Mouse (Mus musculus) 416B (cell line): ENCODE data around the gene Rab40c.

ENCODE experiments used
- DNase-seq: peaks from one replicate; pipeline ENCODE4 v3.0.0; 2011; ENCODE audit warnings: low read depth

Gene Rab40c

DNA sequence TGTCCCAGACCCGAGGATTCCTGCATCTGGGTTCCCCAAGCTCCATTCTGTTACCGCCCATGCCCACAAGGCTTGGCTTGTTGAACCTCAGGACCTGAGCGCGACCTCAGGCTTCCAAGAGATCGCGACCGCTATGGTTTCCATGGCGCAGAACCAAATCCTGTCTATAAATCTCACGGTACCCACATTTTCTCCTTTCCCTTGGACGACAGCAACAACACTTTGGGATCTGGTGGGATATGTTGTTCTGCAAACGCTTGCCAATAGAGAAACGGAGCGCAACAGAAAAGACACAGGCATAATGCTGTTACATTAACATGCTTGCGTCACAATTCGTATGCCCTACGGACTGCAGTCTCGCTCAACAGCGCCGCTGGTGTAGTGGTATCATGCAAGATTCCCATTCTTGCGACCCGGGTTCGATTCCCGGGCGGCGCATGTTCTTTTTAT, 44.8 kb downstream of the Rab40c start, which contains the start of gene Mettl26:
Gene Mettl26, plus strand, starts transcription at position 354 of the 450 bp plus-strand sequence.
- no peak for DNase-seq

DNA sequence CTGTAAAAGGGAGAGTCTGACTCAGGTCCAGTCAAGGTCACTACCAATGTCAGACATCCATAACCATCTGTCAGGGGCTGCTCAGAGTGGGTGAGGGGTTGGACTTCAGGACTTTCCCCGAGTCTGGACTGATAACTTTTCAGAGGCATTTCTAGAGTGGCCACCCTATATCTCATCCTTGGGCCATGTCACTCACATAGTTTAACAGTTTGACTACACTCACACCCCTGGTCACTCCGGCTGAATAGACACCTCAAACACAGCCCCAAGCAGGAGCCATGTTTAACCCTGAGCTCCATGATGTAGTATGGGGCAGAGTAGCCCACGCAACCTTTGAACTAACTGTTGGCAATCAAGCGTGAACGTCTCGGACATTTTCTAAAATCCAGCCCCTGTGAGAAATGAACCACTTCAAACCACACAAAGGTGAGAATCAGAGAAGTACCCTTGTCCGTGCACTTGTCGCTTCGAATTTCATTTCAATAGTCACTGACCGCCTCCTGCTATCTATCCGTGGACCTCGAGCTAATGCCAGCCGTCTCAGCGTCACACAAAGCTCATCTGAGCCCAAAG, 45.3 kb downstream of the Rab40c start:
- no peak for DNase-seq

DNA sequence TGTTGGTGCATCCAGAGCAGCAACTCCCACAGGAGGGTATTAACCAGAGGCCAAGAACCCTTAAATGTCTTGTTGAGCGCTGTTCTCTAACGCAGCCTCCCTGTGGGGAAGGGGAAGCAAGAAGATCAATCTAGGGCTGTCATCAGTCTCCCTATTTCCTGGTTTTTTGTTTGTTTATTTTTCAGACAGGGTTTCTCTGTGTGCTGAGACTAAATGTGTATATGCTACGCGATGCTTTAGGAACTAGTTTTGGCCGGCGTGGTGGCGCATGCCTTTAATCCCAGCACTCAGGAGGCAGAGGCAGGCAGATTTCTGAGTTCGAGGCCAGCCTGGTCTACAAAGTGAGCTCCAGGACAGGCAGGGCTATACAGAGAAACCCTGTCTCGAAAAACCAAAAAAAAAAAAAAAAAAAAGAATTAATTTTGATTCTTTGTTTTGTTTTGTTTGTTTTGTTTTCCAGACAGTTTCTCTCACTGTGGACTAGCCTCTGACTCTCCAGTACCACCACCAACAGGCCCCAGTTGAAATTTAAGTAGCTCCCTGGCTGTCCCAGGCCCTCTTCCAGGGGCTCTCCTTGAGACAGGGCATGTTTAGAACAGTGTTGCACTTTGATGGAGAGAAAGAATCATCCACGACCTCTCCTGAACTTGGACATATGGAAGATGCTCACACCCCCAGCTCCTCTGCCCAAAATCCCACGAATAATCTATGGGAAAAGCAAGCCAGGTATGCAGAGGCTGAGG, 46.0 kb downstream of the Rab40c start:
- DNase-seq = no peak

DNA sequence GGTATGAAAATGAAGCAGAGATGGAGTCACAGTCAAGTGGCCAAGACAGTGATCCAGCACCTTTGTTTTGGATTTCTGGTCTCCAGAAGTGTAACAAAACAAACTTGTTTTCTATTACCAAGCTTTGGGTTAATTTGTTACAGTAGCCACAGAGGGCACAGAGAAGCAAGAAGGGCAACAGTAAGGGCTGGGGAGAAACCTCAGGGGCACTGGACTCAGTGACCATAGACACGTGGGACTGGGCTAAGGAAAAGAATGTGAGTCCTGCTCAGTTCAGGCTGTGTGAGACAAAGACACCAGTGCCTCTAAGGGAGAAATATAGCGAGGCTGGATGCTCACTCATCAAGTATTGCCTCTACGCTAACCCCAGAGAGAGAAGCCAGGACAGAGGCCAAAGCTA, 46.9 kb downstream of the Rab40c start:
- DNase-seq = no peak

DNA sequence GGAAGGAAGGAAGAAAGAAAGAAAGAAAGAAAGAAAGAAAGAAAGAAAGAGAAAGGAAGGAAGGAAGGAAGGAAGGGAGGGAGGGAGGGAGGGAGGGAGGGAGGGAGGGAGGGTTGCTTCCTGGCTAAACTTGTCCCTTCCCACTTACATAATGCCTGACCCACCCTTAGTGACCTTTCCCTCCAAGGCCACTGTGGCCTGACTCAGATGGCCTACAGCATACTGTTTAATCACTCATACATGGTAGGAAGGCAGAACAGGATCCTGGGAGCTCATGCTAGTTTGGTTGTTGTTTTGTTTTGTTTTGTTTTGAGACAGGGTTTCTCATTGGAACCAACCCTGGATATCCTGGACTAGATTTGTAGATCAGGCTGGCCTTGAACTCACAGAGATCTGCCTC, 48.0 kb downstream of the Rab40c start:
- DNase-seq = peak; percentile 29

DNA sequence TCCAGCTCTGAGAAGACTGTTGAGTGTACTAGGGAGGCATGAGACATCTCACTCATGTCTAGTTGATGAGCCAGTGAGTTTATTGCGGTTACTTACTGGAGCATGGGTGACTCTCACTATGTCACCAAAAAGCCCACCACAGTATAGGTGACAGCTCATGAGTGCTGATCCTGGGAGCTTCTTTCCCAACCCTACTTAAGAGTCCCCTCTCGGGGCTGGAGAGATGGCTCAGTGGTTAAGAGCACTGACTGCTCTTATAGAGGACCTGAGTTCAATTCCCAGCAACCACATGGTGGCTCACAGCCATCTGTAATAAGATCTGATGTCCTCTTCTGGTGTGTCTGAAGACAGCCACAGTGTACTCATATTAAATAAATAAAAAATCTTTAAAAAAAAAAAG, 49.6 kb downstream of the Rab40c start:
- no peak for DNase-seq

DNA sequence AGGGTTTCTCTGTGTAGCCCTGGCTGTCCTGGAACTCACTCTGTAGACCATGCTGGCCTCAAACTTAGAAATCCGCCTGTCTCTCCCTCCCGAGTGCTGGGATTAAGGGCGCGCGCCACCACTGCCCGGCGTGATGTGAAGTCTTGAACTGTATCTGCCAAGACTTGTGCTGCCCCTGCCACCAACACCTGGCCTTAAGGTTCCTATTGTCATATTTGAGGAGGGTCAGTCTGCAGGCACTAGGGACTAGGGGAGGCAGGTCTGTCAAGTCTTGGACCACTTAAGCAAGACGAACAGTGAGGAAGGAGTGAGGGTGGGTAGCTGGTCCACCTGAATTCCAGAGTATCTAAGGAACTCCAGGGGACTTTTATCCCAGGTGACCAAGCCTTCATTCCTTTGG, 50.0 kb downstream of the Rab40c start:
- DNase-seq = no peak

DNA sequence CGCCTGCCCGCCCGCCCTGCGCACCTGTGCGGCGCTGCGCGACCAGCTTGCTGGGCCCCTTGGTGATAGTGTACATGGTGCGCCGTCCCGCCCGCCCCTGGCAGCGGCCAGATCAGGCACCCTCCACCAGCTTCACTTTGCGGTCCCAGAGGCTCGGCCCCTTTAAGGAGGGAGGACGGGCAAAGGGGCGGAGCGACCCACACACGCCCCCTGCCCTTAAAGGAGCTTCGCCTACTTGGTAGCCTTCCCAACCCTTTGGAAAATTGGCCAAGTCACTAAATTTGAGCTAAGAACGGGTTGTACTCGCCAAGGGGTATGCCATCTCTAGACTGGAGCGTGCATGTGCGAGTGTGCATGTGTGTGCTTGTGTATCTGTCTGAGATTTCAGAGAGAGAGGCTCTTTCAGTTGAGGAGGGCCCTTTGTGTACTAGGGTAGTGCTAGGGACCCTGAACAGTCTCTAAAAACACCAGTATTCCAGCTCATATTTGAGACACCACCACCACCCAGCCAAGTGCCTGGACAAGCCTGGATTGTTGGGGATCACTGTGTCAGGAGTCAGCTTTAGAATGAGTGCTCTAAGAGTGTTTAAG, 50.8 kb downstream of the Rab40c start, which contains the start of gene Mcrip2:
Gene Mcrip2, minus strand, starts transcription at position 164 of the 591 bp plus-strand sequence.
- DNase-seq = peak; percentile 86

DNA sequence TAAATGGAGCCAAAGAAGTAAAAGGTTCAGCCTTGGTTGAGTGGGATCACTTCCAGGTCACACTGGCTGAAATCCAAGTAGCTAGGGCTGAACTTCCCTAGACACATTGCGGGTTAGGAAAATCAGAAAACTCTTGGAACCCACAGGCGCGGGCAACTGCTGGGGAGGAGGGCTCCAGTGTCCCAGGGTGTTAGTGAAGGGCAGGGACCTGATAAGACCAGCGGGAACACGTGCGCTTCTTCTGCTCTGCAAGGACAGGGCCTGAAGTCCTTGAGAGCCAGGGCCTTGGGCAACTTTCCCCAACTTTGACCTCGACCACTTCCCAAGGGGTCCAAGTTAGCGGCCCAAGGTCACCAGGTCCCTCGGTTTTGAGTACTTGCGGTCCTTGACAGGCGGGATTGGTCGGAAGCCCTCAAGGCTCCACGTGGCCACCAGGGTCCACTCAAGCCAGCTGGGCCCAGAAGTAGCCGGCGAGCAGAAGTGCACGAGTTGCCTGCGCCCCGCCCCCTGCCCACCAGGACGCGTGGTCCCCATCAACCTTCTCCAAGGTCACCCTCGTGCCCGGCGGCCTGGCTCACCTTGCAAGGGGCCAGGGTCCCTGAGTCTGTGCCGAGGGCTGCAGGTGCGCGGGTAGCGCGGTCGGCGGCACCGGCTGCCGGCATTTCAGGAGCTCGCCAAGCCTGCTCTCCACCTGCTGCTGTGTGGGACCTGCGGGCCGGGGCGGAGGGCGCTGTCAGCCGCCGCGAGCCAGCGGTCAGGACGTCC, 51.5 kb downstream of the Rab40c start:
- DNase-seq = peak; percentile 72

DNA sequence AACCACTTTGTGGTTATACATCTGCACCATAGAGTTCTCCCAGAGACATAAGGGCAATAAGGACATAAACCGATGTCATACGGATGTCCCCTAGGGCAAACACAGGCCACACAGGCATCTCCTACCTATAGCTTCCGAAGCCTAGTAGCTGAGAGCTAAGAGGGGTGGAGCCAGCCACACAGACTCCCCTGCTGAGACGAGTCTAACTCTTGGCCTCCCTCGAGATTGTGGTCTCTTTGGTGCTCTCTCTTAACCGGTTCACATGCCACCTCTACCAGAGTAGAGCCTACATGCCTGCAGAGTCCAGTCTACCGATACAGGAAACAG, 52.1 kb downstream of the Rab40c start:
- DNase-seq = no peak

DNA sequence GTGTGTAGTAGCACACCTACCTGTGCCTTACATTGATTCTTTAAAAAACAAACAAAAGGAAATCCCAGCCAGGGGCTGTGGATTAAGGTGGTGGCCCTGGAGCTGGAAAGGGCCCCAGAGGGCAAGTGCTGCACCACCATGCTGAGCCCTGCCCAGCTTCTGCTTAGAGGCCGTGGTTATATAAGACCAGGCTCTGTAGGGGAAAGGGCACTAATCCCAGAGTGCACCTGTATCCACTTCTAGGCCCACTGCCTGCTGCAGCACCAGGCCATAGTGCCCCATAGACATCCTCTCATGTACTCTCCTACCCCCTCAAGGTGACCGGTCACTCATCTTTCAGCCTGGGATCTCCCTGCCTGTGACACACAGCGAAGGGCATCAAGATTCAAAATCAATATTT, 53.4 kb downstream of the Rab40c start:
- DNase-seq = no peak

DNA sequence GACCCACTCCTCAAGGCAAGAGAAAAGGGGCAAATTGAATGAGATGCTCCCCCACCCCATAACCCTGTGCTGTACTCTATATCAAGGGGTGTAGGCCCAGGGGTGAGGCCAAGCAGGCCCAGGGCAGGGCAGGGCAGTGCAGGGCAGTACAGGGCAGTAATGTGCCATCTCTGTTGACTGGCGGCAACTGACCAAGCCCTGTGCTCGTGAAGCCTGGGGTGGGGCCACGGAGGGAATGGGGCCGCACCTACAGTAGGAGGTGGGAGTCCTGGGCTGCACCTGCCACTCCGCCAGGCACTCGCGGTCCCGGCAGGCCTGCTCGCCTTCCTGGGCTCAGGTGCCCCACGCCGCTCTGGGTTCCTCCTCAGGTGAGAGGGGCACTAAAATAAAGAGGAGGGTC, 54.2 kb downstream of the Rab40c start:
- no peak for DNase-seq

DNA sequence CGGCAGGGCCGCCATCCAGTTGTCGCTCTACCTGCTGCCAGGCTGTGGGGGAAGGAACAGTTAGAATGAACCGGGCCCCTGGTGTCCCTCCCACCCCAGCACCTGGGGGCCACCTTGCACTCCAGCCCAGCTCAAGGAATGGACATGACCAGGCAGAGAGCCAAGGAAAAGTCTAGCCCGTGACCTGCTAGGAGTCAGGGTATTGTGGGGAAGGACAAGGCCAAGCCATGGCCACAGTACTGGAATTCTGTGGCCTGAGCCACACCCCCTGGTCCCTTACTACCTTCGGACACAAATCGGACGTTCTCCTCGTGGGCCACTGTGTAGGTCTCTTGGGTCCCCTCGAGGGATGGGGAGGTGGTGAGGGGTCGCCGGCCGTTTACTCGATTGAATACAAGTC, 55.2 kb downstream of the Rab40c start:
- no peak for DNase-seq

DNA sequence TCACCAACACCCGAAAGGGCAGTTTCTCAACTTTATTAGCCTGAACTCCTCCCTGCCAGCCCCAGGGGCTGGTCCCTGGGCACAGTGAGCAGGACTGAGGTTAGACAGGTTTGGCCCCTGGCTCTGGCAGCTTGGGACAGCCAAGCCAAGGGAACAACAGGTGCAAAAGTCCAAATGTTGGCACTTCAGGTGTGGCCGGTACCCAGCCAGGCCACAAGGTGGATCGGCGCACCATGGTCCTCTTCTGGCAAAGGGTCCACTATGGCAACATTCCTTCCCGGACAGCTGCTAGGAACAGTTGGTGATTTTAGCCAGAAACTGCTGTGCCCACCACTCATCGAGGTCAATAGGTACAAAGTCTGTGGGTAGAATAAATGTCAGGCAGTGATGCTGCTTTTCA, 55.8 kb downstream of the Rab40c start:
- DNase-seq = no peak

DNA sequence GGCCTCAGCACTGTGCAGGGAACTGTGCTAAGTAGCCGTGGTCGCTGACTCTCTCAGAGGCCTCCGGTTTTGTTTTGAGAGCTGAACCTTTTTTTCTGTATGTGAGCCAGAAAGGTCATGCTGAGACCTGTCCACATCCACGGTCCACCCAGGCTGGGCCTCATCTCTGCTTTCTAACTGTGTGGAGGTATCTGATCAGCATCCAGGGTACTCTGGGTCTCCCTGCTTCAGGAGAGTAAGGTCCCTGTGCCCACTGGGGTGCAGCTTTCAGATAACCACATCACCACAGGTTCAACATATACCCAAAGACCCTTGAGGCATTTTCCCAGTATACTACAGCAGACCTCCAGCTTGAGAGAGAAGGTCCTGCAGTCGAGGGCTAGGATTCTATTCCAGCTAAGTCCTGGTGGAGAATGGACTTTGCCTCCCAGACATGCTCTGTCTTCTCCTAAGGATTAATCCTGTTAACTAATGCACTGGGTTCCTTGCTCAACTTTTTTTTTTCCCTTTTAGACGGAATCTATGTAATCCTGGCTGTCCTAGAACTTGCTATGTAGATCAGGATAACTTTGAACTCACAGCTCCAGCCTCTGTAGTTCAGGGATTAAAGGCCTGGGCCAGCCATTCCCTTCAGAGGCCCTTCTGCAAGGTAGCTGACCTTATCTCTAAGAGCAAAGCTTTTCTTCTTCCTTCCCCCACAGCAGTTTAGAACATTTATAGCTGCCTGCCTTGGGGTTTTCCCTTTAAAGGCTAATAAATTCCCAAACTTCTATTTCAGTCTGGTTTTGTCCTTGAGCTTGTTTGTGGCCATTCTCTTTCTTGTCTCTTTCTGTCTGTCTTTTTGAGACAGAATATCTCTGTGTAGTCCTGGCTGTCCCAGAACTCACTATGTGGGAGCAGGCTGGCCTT, 57.6 kb downstream of the Rab40c start:
- peak; percentile 22 for DNase-seq

DNA sequence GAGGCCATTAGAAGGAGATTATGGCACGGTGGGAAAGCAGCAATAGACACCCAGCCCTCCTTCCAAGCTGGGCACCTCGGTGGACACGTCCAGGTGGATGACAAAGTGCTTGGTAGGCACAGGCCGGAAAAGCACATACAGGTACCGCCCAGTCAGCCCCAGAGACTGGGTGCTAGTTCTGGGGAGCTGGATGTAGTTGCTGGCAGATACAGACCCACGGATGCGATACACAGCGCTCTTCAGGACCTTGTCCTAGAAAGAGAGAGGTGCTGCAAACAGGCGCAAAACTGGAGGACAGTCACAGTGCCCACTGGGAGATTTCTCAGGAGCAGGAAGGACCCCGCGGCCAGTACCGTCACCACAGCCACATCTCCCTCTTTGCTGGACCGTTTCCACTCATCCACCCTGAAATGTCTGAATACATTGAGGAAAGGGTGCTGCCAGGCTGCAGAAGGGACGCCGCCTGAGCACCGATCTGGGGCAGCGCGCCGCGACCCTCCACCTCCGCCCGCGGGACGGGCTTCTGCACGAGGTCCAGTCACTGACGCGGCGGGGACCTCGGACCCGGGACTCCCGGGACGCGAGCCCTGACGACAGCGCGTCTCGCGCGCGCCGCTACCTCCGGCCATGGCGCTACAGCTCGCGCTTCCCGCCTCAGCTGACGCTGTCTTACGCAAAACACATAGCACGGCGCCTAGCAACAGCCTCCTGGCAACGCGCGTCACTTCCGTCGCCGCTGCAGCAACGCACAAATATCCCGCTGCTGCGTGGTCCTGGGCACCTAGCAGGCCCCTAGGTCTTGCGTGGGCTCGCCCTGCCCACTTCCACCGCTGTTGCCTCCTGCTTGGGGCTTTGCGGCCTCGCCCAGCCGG, 58.5 kb downstream of the Rab40c start, which contains the start of gene Wdr90:
Gene Wdr90, minus strand, starts transcription at position 670 of the 872 bp plus-strand sequence.
- peak; percentile 94 for DNase-seq

DNA sequence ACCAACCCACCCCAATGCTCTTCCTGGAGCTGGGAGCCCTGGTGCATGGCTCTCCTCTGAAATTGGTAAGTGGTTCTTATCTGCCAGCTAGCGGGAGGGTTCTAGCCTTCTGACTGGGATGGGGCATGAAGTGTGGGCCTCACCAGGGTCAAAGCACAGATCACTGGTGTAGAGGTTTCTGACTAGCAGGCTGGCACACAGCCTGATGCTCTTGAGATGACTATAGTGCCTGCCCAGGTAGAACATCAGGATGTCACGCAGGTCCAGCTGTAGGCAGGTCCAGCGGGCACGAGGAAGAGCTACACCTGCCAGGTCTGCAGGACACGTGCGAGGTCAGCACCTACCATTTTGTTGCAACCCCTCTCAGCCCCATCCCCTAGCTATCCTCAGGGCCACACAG, 59.3 kb downstream of the Rab40c start:
- no peak for DNase-seq

DNA sequence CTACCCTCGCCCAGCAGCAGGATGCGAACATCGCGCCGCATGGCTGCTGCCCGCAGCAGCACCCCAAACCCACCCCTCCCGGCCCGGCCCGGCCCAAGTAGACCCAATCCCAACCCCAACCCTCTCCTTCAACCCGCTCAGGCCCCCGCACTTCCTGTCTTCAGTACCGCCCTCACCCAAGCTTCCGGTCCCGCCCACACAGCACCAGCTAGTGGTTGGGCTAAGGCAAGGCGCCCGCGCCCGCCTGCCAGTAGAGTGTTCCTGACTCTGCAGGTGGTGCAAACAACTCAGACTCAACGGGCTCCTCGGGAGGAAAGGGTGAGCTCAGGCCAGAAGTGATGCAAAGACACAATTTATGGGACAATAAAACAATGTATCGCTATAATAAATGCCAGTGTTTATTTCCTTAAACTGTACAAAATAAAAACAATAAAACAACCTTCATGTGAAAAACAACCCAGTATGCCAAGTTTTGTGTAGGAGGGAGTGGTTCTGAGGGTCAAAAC, 75.1 kb downstream of the Rab40c start, which contains the start of gene Rhot2:
Gene Rhot2, minus strand, starts transcription at position 456 of the 506 bp plus-strand sequence.
- DNase-seq = peak; percentile 95

DNA sequence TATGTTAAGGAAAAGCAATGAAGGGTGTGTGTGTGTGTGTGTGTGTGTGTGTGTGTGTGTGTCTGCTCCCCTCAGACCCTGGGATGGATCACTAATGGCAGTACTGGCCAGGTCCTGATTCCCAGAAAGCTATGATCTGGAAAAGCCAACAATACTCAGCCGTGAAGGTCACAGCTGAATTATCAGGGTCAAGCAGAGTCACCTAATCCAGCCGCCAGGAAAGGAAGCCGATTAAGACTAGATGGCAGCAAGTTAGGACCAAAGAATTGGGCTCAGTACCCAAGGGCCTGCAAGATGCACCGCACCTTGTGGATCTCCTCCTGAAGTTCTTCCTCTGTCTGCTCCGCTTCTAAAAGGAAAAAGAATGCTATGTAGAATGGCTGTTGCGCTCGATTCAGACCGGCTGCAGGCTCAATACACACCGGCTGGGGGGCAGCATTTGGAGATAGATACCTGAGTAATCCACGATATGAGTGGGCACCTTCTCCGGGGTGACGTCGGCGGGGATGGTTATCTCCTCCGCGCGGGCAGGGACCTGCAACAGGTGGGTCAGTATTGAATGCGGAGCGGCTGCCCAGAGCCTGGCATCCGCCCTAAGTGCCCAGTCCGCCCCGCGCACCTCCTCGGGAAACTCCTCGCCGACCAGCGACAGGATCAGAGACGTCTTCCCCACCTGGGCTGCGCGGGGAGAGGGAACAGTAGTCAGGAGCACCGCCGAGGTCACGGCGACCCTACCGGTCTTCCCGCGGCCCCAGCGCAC, 75.7 kb downstream of the Rab40c start:
- no peak for DNase-seq
